Mouse (Mus musculus): Measurements from ENCODE around the gene Pfas.
A peak's percentile ranks its signal among the peaks of the same experiment; 100 is the strongest.
"Not testable (repeated sequence)": the region's sequence is repeated elsewhere in the genome, so short reads cannot be mapped to it uniquely, and the experiment has no call there.

Pfas gene

DNA sequence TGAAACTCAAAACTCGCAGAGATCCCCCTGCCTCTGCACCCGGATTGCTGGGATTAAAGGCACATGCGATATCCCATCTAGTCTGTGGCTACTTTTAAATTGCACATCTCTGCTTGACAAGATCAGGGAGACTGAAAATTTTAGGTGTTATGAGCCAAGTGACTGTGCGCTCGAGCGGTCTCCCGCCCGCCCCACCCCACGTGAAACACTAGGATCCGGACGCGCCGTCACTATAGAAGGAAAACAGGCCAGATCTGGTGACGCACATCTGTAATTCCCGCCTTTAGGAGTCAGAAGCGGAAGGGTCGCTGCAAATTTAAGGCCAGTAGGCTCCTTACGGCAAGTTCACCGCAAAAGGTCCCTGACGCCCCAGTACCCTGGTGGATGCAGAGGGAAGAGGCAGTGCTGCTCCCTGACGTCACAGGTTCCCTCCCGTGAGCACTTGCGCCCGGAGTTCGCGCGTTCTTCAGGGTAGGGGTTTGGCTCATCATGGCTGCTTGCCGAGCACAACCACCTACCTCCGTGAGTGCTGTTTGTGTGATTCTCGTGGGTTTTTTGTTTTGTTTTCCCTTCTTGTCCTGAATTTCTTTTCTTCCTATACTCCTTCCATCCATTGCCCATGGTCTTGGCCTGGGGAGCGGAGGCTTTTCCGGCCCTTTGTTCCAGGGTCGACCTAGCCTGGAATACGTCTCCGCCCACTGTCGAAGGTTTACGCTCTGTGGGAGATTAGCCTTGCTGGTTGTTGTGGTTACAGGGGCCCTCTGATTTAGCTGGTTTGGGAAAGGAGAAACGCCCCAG is 7.6 kb upstream of the Pfas start, which contains the start of gene Ctc1:
Gene Ctc1 (plus strand): TSS at position 268 of the 798 bp plus-strand sequence.
- DNase-seq, result peak; percentile 83 to 88

- peak; percentile 72 to 81 for DNase-seq
These were observed 3.9 kb upstream of the Pfas start for GRCm38 (mm10) chr11:69012071-69012601.

GRCm38 (mm10) chr11:69011445-69011844 is 3.2 kb upstream of the Pfas start:
- not testable (repeated sequence) for DNase-seq

- no peak for DNase-seq
These were observed 2.4 kb upstream of the Pfas start for GRCm38 (mm10) chr11:69010400-69011323.

DNA sequence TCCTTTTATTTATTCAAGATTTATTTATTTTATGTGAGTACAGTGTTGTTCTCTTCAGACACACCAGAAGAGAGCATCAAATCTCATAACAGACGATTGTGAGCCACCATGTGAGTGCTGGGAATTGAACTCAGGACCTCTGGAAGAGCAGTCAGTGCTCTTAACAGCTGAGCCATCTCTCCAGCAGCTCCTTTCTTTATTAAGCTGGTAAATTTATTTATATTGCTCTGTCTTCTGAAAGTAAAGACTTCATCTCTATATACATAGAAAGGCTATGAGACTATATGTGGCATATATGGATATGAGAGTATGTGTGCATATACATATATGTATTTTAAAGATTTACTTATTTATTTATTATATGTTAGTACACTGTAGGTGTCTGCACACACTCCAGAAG is 1.2 kb upstream of the Pfas start:
- no peak for DNase-seq

DNA sequence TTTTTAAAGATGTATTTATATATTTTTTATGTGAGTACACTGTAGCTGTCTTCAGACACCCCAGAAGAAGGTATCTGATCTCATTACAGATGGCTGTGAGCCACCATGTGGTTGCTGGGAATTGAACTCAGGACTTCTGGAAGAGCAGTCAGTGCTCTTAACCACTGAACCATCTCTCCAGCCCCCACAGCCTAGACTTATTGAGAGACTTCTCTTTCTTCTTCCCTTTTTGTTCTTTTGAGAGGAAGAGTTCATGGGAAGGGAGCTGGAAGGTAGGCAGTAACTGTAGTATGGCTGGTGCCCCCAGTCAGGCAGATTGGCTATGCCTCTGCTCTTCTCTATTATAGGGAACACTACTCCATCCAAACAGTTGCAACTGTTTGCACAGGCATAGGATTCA is 1.7 kb downstream of the Pfas start:
- DNase-seq, result not testable (repeated sequence)

- DNase-seq, result no peak
These were observed 3.1 kb downstream of the Pfas start for GRCm38 (mm10) chr11:69005193-69005592.

- no peak for DNase-seq
These were observed 4.7 kb downstream of the Pfas start for GRCm38 (mm10) chr11:69003592-69003991.

- not testable (repeated sequence) for DNase-seq
These were observed 5.5 kb downstream of the Pfas start for GRCm38 (mm10) chr11:69002782-69003181.

DNA sequence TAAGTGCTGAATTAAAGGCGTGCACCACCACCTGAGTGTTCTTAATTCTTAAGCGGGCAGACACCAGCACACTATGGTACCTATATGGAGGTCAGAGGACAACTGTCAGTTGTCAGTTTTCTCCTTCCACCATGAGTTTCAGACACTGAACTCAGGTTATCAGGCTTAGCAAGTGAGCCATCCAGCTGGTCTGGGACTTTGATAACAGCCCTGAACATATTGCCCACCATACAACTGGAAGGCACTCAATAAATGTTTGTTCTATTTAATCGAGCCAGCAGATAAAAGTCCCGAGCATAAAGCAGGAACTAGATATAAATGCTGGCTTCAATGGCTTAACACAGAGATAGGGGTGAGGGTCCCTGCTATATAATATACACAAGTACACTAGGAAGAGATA is 11.2 kb downstream of the Pfas start:
- no peak for DNase-seq

GRCm38 (mm10) chr11:68994377-68994776 is 13.9 kb downstream of the Pfas start:
- DNase-seq, result no peak

DNA sequence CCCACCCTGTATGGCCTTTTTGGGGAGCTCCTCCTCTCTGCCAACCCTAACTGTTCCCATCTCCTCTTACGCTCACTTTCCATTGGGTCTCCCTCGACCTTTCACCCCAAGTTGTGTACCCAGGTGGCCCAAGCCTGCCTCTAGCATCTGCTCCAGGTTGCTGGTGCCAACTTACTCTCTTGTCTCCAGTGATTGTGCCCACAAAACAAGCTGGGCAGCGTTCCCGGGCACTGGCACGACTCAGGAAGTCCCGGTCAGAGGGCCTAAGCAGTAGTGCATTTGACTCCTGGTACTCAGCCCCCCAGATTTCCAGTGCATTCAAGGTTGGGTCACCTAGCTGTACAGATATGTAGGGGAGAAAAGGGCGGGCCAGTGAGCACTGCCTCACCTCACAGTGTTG is 15.1 kb downstream of the Pfas start:
- no peak for DNase-seq

GRCm38 (mm10) chr11:68988341-68988740 is 19.9 kb downstream of the Pfas start:
- DNase-seq, result no peak

GRCm38 (mm10) chr11:68987365-68987882 is 20.8 kb downstream of the Pfas start:
- no peak for DNase-seq

DNA sequence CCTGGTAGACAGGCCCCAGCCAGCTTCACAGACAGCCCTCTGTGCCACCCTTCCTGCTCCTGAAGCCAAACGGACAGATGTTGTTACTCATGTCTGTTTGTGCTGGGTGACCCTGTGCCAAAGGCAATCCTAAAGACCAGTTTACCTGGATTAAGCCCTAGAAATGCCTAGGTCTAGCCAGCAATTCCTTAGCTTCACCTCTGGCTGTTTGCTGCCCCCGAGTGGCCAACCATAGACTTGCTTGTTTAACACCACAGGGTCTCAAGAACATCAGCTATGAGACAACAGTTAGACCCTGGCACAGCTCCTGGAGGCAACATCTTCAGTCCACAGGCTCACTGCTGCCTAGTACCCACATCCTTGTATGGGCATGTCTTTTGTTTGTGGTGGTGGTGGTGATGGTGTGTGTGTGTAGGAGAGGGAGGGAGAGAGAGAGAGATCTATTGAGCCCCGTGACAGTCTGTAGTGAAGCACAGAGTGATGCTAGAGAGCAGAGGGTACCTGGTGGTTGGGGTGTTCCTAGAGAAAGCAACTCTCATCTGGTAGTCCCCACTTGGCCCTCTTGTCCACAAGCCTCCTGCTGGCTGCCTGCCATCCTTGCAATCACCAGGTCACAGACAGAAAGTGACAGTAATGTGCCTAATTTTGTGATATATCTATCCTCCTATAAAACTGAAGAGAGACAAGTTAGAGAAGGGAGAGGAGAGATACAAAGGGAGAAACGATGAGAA is 25.5 kb downstream of the Pfas start:
- DNase-seq, result peak; percentile 43 to 56

DNA sequence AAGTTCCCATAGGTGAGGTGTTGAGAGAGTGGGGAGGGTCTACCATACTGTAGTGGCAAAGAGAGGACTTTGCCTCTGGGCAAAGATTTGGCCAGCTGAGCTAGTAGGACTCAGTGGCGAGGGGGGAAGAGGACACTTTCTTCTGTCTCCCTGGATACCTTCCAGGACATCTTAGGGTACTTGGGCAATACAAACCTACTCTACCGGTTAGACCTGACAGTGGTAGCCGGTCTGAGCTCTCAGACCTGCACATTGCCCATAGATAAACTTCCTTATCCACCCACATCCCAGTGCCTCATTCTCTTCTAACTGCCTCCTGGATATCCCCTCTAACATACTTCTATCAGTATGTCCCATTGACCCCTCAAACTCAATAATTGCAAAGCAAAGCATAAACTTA is 27.3 kb downstream of the Pfas start:
- DNase-seq, result no peak

GRCm38 (mm10) chr11:68979320-68979733 is 28.9 kb downstream of the Pfas start:
- DNase-seq, result no peak

DNA sequence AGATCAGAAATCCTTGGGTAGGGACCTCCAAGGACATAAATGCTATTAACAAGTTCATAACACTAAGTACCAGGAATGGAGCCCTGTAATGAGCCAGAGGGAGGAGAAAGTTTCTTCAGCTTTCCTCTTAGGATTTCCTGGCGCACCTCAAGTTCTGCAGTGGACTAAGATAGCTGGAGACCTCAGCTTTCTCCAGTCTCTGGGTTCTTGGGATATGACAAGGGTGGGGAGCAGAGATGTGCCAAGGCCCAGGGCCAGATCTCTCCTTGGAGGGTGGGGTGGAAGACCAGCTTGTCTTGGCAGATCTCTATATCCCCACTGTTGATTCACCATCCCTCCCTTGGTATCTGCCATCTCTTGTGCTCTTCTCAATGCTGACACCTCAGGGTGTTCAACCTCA is 32.7 kb downstream of the Pfas start:
- DNase-seq, result no peak

- DNase-seq, result no peak
These were observed 33.2 kb downstream of the Pfas start, which contains the start of gene Rangrf for GRCm38 (mm10) chr11:68975085-68975484. Gene Rangrf, minus strand, starts transcription at chr11:68975185.

GRCm38 (mm10) chr11:68974059-68974450 is 34.2 kb downstream of the Pfas start:
- no peak for DNase-seq

GRCm38 (mm10) chr11:68973250-68974058 is 34.8 kb downstream of the Pfas start:
- peak; percentile 51 to 63 for DNase-seq
